Mouse (Mus musculus): ENCODE data around the gene Nucb1. TPM values are rescaled to one million over a fixed set of nuclear protein-coding genes. Genes with fewer than 3 reads are reported as not detected.
"Not testable (repeated sequence)": the region's sequence is repeated elsewhere in the genome, so short reads cannot be mapped to it uniquely, and the experiment has no call there.

Gene Nucb1
- polyA plus RNA-seq, 1 experiment: 405 TPM

- Histone ChIP-seq H3K36me3 (ENCODE audit: control insufficient read depth, insufficient read depth, low read length) (no peaks in the 10 kb centered on the region), H3K27me3 (replicated peaks; ENCODE audit: control insufficient read depth, insufficient read depth, low read length) (no peaks in the 10 kb centered on the region), H3K4me1 (ENCODE audit: control insufficient read depth, insufficient read depth, low read length) (peaks cover 4% of the 10 kb centered on the region; the same call in 1 of the 2 replicates), H3K4me3 (ENCODE audit: insufficient read depth, low read depth, low read length) (0 out of 2 replicates have a peak overlapping the region, but pooled peaks have one; percentile 61), H3K27ac (ENCODE audit: insufficient read depth, low read depth, low read length) (no peak overlapping the region)
- DNase-seq: no peak
- TF ChIP-seq CTCF (conservative IDR thresholded peaks at IDR 0.05; ENCODE audit: insufficient read depth, insufficient read length, low read depth, low read length) (no peak), POLR2A (IDR thresholded peaks at IDR 0.05; ENCODE audit: low read depth, low read length) (no peak)
- 91% methylated on average over 10 of the region's 10 CpGs for WGBS
Observed at GRCm38 (mm10) chr7:45537602-45538001, 27.4 kb upstream of the Nucb1 start.

GRCm38 (mm10) chr7:45535676-45536075, 25.5 kb upstream of the Nucb1 start:
- TF ChIP-seq CTCF (conservative IDR thresholded peaks at IDR 0.05; ENCODE audit: insufficient read depth, insufficient read length, low read depth, low read length) (no peak), POLR2A (IDR thresholded peaks at IDR 0.05; ENCODE audit: low read depth, low read length) (no peak)
- Histone ChIP-seq H3K4me3 (ENCODE audit: insufficient read depth, low read depth, low read length) (no peak overlapping the region), H3K27ac (ENCODE audit: insufficient read depth, low read depth, low read length) (no peak overlapping the region), H3K4me1 (ENCODE audit: control insufficient read depth, insufficient read depth, low read length) (peaks cover 4% of the 10 kb centered on the region; the same call in 1 of the 2 replicates), H3K36me3 (ENCODE audit: control insufficient read depth, insufficient read depth, low read length) (no peaks in the 10 kb centered on the region), H3K27me3 (replicated peaks; ENCODE audit: control insufficient read depth, insufficient read depth, low read length) (no peaks in the 10 kb centered on the region)
- 74% methylated on average over 1 of the region's 1 CpGs for WGBS
- no peak for DNase-seq

- Histone ChIP-seq H3K27ac (ENCODE audit: insufficient read depth, low read depth, low read length) (no peak overlapping the region), H3K4me3 (ENCODE audit: insufficient read depth, low read depth, low read length) (no peak overlapping the region), H3K27me3 (replicated peaks; ENCODE audit: control insufficient read depth, insufficient read depth, low read length) (no peaks in the 10 kb centered on the region), H3K4me1 (ENCODE audit: control insufficient read depth, insufficient read depth, low read length) (peaks cover 3% of the 10 kb centered on the region; the same call in 1 of the 2 replicates), H3K36me3 (ENCODE audit: control insufficient read depth, insufficient read depth, low read length) (no peaks in the 10 kb centered on the region)
- TF ChIP-seq CTCF (conservative IDR thresholded peaks at IDR 0.05; ENCODE audit: insufficient read depth, insufficient read length, low read depth, low read length): no peak
- TF ChIP-seq POLR2A (IDR thresholded peaks at IDR 0.05; ENCODE audit: low read depth, low read length): no peak
- DNase-seq: no peak
- 65% methylated on average over 2 of the region's 2 CpGs for WGBS
Observed at GRCm38 (mm10) chr7:45530643-45531042, 20.4 kb upstream of the Nucb1 start.

- peaks cover 9% of the 10 kb centered on the region for H3K4me1 ChIP-seq (ENCODE audit: control insufficient read depth, insufficient read depth, low read length)
- no peaks in the 10 kb centered on the region for H3K36me3 ChIP-seq (ENCODE audit: control insufficient read depth, insufficient read depth, low read length)
- no peak overlapping the region for H3K4me3 ChIP-seq (ENCODE audit: insufficient read depth, low read depth, low read length)
- no peak for DNase-seq
- no peaks in the 10 kb centered on the region for H3K27me3 ChIP-seq (replicated peaks; ENCODE audit: control insufficient read depth, insufficient read depth, low read length)
- 22% methylated on average over 6 of the region's 6 CpGs for WGBS
- no peak overlapping the region for H3K27ac ChIP-seq (ENCODE audit: insufficient read depth, low read depth, low read length)
- TF ChIP-seq POLR2A (IDR thresholded peaks at IDR 0.05; ENCODE audit: low read depth, low read length) (no peak), CTCF (conservative IDR thresholded peaks at IDR 0.05; ENCODE audit: insufficient read depth, insufficient read length, low read depth, low read length) (no peak)
Observed at GRCm38 (mm10) chr7:45529461-45529860, 19.3 kb upstream of the Nucb1 start.

GRCm38 (mm10) chr7:45527169-45527568, 17.0 kb upstream of the Nucb1 start:
- not testable (repeated sequence) for DNase-seq; H3K27ac ChIP-seq (ENCODE audit: insufficient read depth, low read depth, low read length); H3K27me3 ChIP-seq (replicated peaks; ENCODE audit: control insufficient read depth, insufficient read depth, low read length); H3K36me3 ChIP-seq (ENCODE audit: control insufficient read depth, insufficient read depth, low read length); H3K4me3 ChIP-seq (ENCODE audit: insufficient read depth, low read depth, low read length)
- WGBS: 91% methylated on average over 6 of the region's 6 CpGs
- H3K4me1 ChIP-seq (ENCODE audit: control insufficient read depth, insufficient read depth, low read length): peaks cover 18% of the 10 kb centered on the region

GRCm38 (mm10) chr7:45526474-45527120, 16.4 kb upstream of the Nucb1 start:
- peaks cover 2% of the 10 kb centered on the region; the same call in 1 of the 2 replicates for H3K36me3 ChIP-seq (ENCODE audit: control insufficient read depth, insufficient read depth, low read length)
- peak overlapping the region; percentile 80 for H3K4me3 ChIP-seq (ENCODE audit: insufficient read depth, low read depth, low read length)
- TF ChIP-seq POLR2A (IDR thresholded peaks at IDR 0.05; ENCODE audit: low read depth, low read length) (no peak), CTCF (conservative IDR thresholded peaks at IDR 0.05; ENCODE audit: insufficient read depth, insufficient read length, low read depth, low read length) (0 out of 2 replicates have a peak, but pooled peaks have one; percentile 5)
- H3K27ac ChIP-seq (ENCODE audit: insufficient read depth, low read depth, low read length): peak overlapping the region; percentile 91
- WGBS: 24% methylated on average over 7 of the region's 7 CpGs
- DNase-seq: peak; percentile 72
- H3K27me3 ChIP-seq (replicated peaks; ENCODE audit: control insufficient read depth, insufficient read depth, low read length): no peaks in the 10 kb centered on the region
- peaks cover 20% of the 10 kb centered on the region for H3K4me1 ChIP-seq (ENCODE audit: control insufficient read depth, insufficient read depth, low read length)

GRCm38 (mm10) chr7:45525809-45526473, 15.7 kb upstream of the Nucb1 start, which contains the start of the genes Ppp1r15a and Plekha4:
Ppp1r15a (minus strand) TSS chr7:45526268.
Plekha4 (plus strand) TSS chr7:45526330.
- Histone ChIP-seq H3K4me3 (ENCODE audit: insufficient read depth, low read depth, low read length) (peak within 1 kb of the TSS; percentile 80), H3K4me1 (ENCODE audit: control insufficient read depth, insufficient read depth, low read length) (peaks cover 20% of the 10 kb centered on the region), H3K36me3 (ENCODE audit: control insufficient read depth, insufficient read depth, low read length) (peaks cover 2% of the 10 kb centered on the region; the same call in 1 of the 2 replicates), H3K27me3 (replicated peaks; ENCODE audit: control insufficient read depth, insufficient read depth, low read length) (no peaks in the 10 kb centered on the region), H3K27ac (ENCODE audit: insufficient read depth, low read depth, low read length) (peak within 1 kb of the TSS; percentile 95)
- peak; percentile 97 for DNase-seq
- peak; percentile 96 for TF ChIP-seq POLR2A (IDR thresholded peaks at IDR 0.05; ENCODE audit: low read depth, low read length)
- no peak for TF ChIP-seq CTCF (conservative IDR thresholded peaks at IDR 0.05; ENCODE audit: insufficient read depth, insufficient read length, low read depth, low read length)
- WGBS: under 1% methylated on average over 54 of the region's 54 CpGs

Measured in kidney, adult 2 months (tissue).